In the genomic region with DNA sequence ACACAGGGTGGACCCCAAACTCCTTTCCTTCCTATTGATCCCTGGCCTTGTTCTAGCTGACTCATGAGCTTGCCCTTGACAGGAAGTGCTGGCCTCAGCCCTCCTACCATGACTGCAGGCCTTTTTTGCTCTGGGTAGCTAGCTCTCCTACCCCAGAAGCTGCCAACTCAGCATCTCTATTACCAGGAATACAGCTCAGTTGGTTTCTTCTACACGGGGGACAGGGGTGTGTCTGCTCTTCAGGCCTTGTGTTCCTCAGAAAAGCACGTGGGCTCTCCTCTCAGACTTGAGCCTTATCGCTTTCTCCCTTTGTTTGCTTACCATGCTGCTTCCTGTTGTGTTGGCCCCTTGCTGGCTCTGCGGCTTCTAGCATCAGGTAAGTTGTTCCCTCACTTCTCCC, we compare ENCODE assay signal across 25 mouse cellular contexts. TPM values are rescaled to one million over a fixed set of nuclear protein-coding genes. Genes with fewer than 3 reads are reported as not detected.
DNase-seq lines count a peak whose midpoint lies in the region; ATAC-seq and TF ChIP-seq lines count a peak whose summit lies in the region.
"Had no signal": no experiment of that assay in that cellular context is flagged by ENCODE, and none has a peak within 500 bp of the region (broad histone marks: within the 10 kb centered on the region; RNA-seq: fewer than 3 reads in every experiment).

No protein-coding gene starts in this region.

- no peaks in the 10 kb centered on the region for H3K9me3 ChIP-seq in heart, embryonic 13.5 days
- no peaks in the 10 kb centered on the region for H3K9me3 ChIP-seq in E14TG2a.4 (ENCODE audit: low read length)
- no peaks in the 10 kb centered on the region for H3K9me3 ChIP-seq in stomach, embryonic 16.5 days (replicated peaks; ENCODE audit: control insufficient read depth, low read length)
- H3K9me3 ChIP-seq: embryonic facial prominence, embryonic 15.5 days; heart, embryonic 10.5 days; hindbrain, embryonic 12.5 days; limb, embryonic 12.5 days; midbrain, embryonic 12.5 days had no signal

- intact Hi-C loops in heart, postnatal 14 days (cut with DNase I), result no loop called here
- intact Hi-C loops in left cerebral cortex, postnatal 14 days (cut with DNase I), result no loop called here
- intact Hi-C loops in left cerebral cortex, adult 2 months (cut with DNase I), result no loop called here

- no peak for ATAC-seq in heart, embryonic 13.5 days (ENCODE audit: extremely low read depth, insufficient number of reproducible peaks, low FRiP score, low TSS enrichment)
- ATAC-seq in stomach, embryonic 16.5 days (ENCODE audit: insufficient read depth, low FRiP score), result peak; percentile 29; the same call in 1 of the 2 replicates
- ATAC-seq: forebrain, embryonic 16.5 days; inflammation-experienced regulatory T-cells, adult 6 months had no signal

- H3K36me3 ChIP-seq in heart, embryonic 13.5 days, result peaks cover 75% of the 10 kb centered on the region
- peaks cover 78% of the 10 kb centered on the region for H3K36me3 ChIP-seq in E14TG2a.4 (ENCODE audit: insufficient read depth, low read length)
- H3K36me3 ChIP-seq in stomach, embryonic 16.5 days (ENCODE audit: control insufficient read depth, insufficient read depth, low read length), result peaks cover 28% of the 10 kb centered on the region

- peaks cover 37% of the 10 kb centered on the region for H3K4me1 ChIP-seq in heart, embryonic 13.5 days
- peaks cover 70% of the 10 kb centered on the region for H3K4me1 ChIP-seq in E14TG2a.4 (replicated peaks; ENCODE audit: low read depth, low read length)
- peaks cover 23% of the 10 kb centered on the region for H3K4me1 ChIP-seq in stomach, embryonic 16.5 days (ENCODE audit: control insufficient read depth, insufficient read depth, low read length)

- DNase-seq in heart, postnatal 14 days, result no peak
- DNase-seq in R1 (ENCODE audit: low read depth, low spot score), result peak; percentile 82
- no peak for DNase-seq in left cerebral cortex, postnatal 14 days (ENCODE audit: low spot score in 2 of 2)
- no peak for DNase-seq in left cerebral cortex, adult 2 months (ENCODE audit: extremely low spot score in 1 of 2, low spot score in 2 of 2)
- DNase-seq: cerebellum, adult 18-20 months; cerebellum, postnatal 36 days; gastrocnemius, postnatal 36 days; heart, postnatal 10 days; kidney, postnatal 36 days; layer of hippocampus, adult 9-11 months; lung, adult 18-20 months; lung, postnatal 36 days; right cerebral cortex, postnatal 4 days; thymus, postnatal 14 days had no signal

- no peak overlapping the region for H3K4me2 ChIP-seq in heart, embryonic 13.5 days
- no peak overlapping the region for H3K4me2 ChIP-seq in stomach, embryonic 16.5 days (ENCODE audit: low read depth, low read length)
- H3K4me2 ChIP-seq: embryonic facial prominence, embryonic 15.5 days; hindbrain, embryonic 12.5 days; limb, embryonic 12.5 days; midbrain, embryonic 12.5 days had no signal

- WGBS in heart, embryonic 13.5 days, result 74% methylated on average over 4 of the region's 4 CpGs
- 69% methylated on average over 4 of the region's 4 CpGs for WGBS in stomach, embryonic 16.5 days

- H3K27ac ChIP-seq in heart, embryonic 13.5 days (replicated peaks), result no peak overlapping the region
- no peak overlapping the region for H3K27ac ChIP-seq in stomach, embryonic 16.5 days (ENCODE audit: low read length)
- H3K27ac ChIP-seq in left cerebral cortex, adult 2 months, result no peak overlapping the region
- H3K27ac ChIP-seq: embryonic facial prominence, embryonic 15.5 days; heart, embryonic 10.5 days; hindbrain, embryonic 12.5 days; limb, embryonic 12.5 days; midbrain, embryonic 12.5 days had no signal

- no peak overlapping the region for H3K4me3 ChIP-seq in heart, embryonic 13.5 days
- H3K4me3 ChIP-seq in E14TG2a.4 (replicated peaks; ENCODE audit: low read length), result peak overlapping the region; percentile 32; the same call in 1 of the 2 replicates
- H3K4me3 ChIP-seq in stomach, embryonic 16.5 days (replicated peaks; ENCODE audit: low read length), result no peak overlapping the region
- H3K4me3 ChIP-seq in left cerebral cortex, adult 2 months, result no peak overlapping the region
- H3K4me3 ChIP-seq: embryonic facial prominence, embryonic 15.5 days; heart, embryonic 10.5 days; hindbrain, embryonic 12.5 days; limb, embryonic 12.5 days; midbrain, embryonic 12.5 days had no signal

- no peaks in the 10 kb centered on the region for H3K27me3 ChIP-seq in heart, embryonic 13.5 days (replicated peaks)
- no peaks in the 10 kb centered on the region for H3K27me3 ChIP-seq in E14TG2a.4 (ENCODE audit: insufficient read depth, low read length)
- no peaks in the 10 kb centered on the region for H3K27me3 ChIP-seq in stomach, embryonic 16.5 days (ENCODE audit: control insufficient read depth, insufficient read depth, low read length)
- H3K27me3 ChIP-seq: embryonic facial prominence, embryonic 15.5 days; hindbrain, embryonic 12.5 days; limb, embryonic 12.5 days; midbrain, embryonic 12.5 days had no signal

- TF ChIP-seq CTCF in E14TG2a.4 (conservative IDR thresholded peaks at IDR 0.05; ENCODE audit: low read length), result no peak
- TF ChIP-seq CTCF in left cerebral cortex, adult 2 months (IDR thresholded peaks at IDR 0.05), result no peak

- peak overlapping the region; percentile 37; the same call in 1 of the 2 replicates for H3K9ac ChIP-seq in heart, embryonic 13.5 days
- H3K9ac ChIP-seq in stomach, embryonic 16.5 days (ENCODE audit: low read length), result no peak overlapping the region
- H3K9ac ChIP-seq: embryonic facial prominence, embryonic 15.5 days; hindbrain, embryonic 12.5 days; limb, embryonic 12.5 days; midbrain, embryonic 12.5 days had no signal

RNA-seq across cellular contexts. Expression of gene Ap2m1, which starts 5.2 kb away (rescaled TPM):
- 434 and 465 TPM in 2 replicates for polyA plus RNA-seq in heart, embryonic 13.5 days (2015; fragmentation: Nextera tagmentation; extraction: Ambion mirVana)
- 100 to 1,000 TPM; 218 to 220 TPM for total RNA-seq in heart, postnatal 14 days (2021)
- polyA plus RNA-seq in stomach, embryonic 16.5 days (2015; fragmentation: Nextera tagmentation; extraction: Ambion mirVana), result 565 and 588 TPM in 2 replicates
- total RNA-seq in left cerebral cortex, postnatal 14 days (2021), result 100 to 1,000 TPM; 917 to 964 TPM
- 100 to 1,000 TPM; 804 to 827 TPM for total RNA-seq in left cerebral cortex, adult 2 months (2021)

RNA-seq across cellular contexts. Expression of gene Abcf3, which starts 7.9 kb away (rescaled TPM):
- polyA plus RNA-seq in heart, embryonic 13.5 days (2015; fragmentation: Nextera tagmentation; extraction: Ambion mirVana), result 42.5 and 44.0 TPM in 2 replicates
- 10 to 100 TPM; 69.1 to 72.7 TPM for total RNA-seq in heart, postnatal 14 days (2021)
- 55.0 and 63.1 TPM in 2 replicates for polyA plus RNA-seq in stomach, embryonic 16.5 days (2015; fragmentation: Nextera tagmentation; extraction: Ambion mirVana)
- total RNA-seq in left cerebral cortex, postnatal 14 days (2021), result 10 to 100 TPM; 82.9 to 86.5 TPM
- 100 to 1,000 TPM; 102 to 109 TPM for total RNA-seq in left cerebral cortex, adult 2 months (2021)

RNA-seq across cellular contexts. Expression of gene Dvl3, which starts 23.7 kb away (rescaled TPM):
- 19.7 and 20.5 TPM in 2 replicates for polyA plus RNA-seq in heart, embryonic 13.5 days (2015; fragmentation: Nextera tagmentation; extraction: Ambion mirVana)
- total RNA-seq in heart, postnatal 14 days (2021), result 10 to 100 TPM; 51.1 to 51.7 TPM
- polyA plus RNA-seq in stomach, embryonic 16.5 days (2015; fragmentation: Nextera tagmentation; extraction: Ambion mirVana), result 17.4 and 17.6 TPM in 2 replicates
- 10 to 100 TPM; 82.2 to 86.1 TPM for total RNA-seq in left cerebral cortex, postnatal 14 days (2021)
- total RNA-seq in left cerebral cortex, adult 2 months (2021), result 10 to 100 TPM; 64.7 to 70.1 TPM

RNA-seq across cellular contexts. Expression of gene Eif2b5, which starts 41.8 kb away (rescaled TPM):
- polyA plus RNA-seq in heart, embryonic 13.5 days (2015; fragmentation: Nextera tagmentation; extraction: Ambion mirVana), result 78.8 and 81.5 TPM in 2 replicates
- total RNA-seq in heart, postnatal 14 days (2021), result 10 to 100 TPM; 49.7 to 50.4 TPM
- 93.0 and 94.7 TPM in 2 replicates for polyA plus RNA-seq in stomach, embryonic 16.5 days (2015; fragmentation: Nextera tagmentation; extraction: Ambion mirVana)
- total RNA-seq in left cerebral cortex, postnatal 14 days (2021), result 10 to 100 TPM; 55.0 to 57.6 TPM
- 10 to 100 TPM; 59.2 to 59.6 TPM for total RNA-seq in left cerebral cortex, adult 2 months (2021)

RNA-seq across cellular contexts. Expression of gene Vwa5b2, which starts 48.8 kb away (rescaled TPM):
- polyA plus RNA-seq in heart, embryonic 13.5 days (2015; fragmentation: Nextera tagmentation; extraction: Ambion mirVana), result 0.19 and 0.25 TPM in 2 replicates
- total RNA-seq in heart, postnatal 14 days (2021), result not detected
- polyA plus RNA-seq in stomach, embryonic 16.5 days (2015; fragmentation: Nextera tagmentation; extraction: Ambion mirVana), result 3.8 and 4.2 TPM in 2 replicates
- 10 to 100 TPM; 58.6 to 63.8 TPM for total RNA-seq in left cerebral cortex, postnatal 14 days (2021)
- total RNA-seq in left cerebral cortex, adult 2 months (2021), result 10 to 100 TPM; 63.4 to 68.3 TPM
- total RNA-seq: gastrocnemius, postnatal 36 days; monocyte, adult 5-6 weeks had no signal
